Mouse (Mus musculus) gastrocnemius, postnatal 36 days (tissue): ENCODE results near the gene Sparc. TPM values are rescaled to one million over a fixed set of nuclear protein-coding genes. Genes with fewer than 3 reads are reported as not detected.

ENCODE experiments used
- DNase-seq, 2 experiments: peaks; one replicate each; pipeline ENCODE4 v3.0.0; 2022
- intact Hi-C: fragments of 180-260 bp; cut with DNase I; formaldehyde crosslinking; loops from one replicate; pipeline ENCODE4 v1.15.1; 2025
- total RNA-seq, 2 experiments: library from RNA; stranded (reverse); gene quantifications; 2 replicates each; pipeline ENCODE4 v1.2.3; 2021

Sparc gene
- total RNA-seq, 2 experiments from 2014 or later: 572 to 675 TPM

DNA sequence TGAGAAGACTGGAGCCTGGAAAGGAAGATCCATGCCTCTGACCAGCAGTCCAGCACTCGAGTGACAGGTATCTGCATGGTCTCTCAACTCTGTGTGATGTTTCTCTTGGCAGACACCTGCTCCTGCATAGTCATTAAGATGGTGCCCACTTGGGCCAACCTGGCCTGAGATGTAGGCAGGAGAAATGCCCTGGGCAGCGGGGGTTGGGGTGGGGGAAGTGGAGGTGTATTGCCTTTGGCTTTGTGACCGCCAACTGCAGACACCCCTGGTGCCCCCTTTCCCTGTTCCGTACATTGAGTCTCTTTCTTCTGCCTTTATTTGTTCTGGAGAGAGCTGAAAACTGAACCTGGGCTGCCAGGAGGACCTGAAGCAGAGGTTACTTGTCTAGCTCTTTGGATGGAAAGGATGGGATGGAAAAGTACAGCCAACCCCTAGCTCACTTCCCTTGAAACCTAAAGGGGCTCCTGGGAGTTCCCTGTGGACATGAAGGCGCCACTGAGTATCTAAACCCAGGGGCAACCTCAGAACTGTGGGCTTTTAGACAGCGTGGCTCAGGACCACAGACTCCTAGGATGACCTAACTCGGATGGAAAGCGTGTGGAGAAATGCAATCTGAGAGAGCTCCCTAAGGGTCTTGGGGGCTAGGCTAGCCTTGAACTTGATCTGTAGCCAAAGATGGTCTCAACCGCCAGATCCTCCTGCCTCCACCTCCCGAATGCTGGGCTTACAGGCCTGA is 10.1 kb downstream of the Sparc start:
- intact Hi-C loops: no loop called here
- DNase-seq: no peak

DNA sequence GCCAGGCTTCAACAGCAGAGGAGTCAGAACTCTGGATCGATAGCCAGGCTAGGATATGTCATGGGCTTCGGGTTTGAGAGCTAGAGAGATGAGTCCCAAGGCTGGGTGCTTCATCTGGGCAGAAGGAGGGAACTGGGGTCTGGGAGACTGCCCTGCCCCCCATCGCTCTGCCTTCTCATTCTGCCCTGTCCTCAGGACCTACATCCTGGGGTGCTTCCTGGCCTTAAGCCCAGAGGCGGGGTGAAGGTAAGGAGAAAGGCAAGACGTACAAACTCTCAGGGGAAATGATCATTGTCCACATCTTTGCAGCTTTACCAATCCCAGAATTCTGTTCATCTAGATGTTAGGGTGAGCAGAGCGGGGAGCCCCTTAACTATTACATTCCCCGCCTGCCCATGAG is 10.9 kb downstream of the Sparc start:
- no peak for DNase-seq
- intact Hi-C loops: no loop called here

DNA sequence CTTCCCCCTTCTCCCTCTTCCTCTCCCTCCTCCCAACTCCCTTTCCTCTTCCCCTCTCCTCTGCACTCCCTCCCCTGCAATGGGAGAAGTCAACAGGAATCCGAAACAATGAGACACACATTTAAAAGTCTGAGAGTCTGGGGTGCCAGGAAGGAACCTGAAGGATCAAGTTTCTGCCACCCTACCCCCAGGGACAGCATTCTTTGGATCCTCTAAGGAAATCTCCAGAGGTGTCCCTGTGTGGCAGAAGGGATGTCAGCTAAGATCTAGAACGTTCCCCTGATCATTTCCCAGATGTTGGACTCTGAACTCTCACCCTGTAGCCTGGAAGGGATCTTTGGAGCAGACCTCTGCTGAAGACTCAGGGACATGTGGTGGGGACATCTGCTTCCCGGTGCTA is 12.5 kb downstream of the Sparc start:
- DNase-seq: no peak
- intact Hi-C loops: no loop called here

DNA sequence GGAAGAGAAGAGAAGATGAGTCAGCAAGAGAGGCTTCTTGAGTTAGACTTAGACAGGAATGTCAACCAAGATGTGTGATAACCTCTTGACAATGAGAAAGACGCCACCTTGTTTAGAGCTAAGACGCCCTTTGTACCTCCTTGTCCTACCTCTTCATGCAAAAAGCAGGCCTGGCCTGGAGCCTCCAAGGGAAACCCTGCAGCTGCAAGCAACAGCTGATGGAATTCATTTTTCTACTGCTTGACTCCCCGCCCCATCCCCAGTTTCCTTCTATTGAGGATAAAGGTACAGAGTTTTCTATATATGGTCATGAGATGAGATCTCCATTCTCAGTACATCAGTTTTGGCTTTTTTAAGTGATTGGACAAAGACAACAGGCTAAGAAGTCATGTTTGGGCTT is 13.0 kb downstream of the Sparc start:
- intact Hi-C loops: no loop called here
- no peak for DNase-seq

DNA sequence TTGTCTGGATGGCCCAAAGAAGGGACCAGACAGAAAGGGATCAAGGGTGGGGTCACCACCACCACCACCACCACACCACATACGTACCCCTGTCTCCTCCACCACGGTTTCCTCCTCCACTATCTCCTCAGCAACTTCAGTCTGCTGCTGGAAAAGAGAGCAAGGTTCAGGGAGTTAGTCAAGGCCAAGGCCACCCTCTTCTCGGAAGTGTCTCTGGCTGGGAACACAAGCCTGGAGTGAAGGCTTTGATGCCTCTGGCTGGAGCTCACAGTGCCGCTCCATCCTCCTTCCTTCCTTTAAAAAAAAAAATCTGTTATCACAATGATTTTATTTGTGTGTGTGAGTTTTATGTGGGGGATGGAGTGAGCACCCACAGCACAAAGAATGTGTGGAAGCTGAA is 15.8 kb downstream of the Sparc start:
- DNase-seq: no peak
- intact Hi-C loops: no loop called here

DNA sequence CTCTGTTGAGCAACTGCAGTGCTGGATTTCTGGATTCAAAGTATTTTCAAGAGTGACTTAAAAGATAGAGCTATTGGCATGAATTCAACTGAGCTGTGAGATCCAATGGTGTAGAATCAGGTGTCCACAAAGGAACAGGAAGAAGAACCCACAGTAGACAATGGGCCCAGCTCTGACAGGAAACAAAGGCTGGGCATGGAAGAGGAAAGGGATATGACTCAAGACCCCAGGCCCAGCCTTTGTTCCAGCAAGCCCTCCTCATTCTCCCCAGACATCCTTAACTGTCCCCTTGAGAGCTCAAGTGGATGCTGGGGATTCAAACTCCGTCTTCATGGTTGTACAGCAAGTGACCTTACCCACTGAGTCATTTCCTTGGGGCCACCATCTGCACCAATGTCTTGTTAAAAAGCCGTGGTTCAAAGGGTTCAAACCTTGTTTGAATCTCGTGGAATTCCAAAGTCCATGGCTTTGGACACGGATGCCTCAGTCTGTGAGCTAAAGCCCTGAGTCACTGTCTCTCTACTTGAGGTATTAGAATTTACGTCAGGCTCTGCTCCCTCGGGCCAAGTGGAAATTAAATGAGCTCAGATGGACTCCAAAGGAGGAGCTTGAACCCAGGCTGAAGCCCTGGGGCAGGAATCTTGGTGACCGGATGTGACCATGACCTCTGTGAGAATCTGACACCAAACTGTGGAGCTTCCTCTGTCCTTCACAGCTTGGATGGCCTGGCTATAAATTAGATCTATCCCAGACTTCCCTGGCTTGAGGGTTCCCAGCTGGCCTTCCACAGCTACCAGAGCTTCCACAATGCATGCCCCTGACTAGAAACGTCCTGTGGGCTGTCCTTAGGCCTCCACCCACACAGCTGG is 17.1 kb downstream of the Sparc start:
- DNase-seq: no peak
- intact Hi-C loops: no loop called here

DNA sequence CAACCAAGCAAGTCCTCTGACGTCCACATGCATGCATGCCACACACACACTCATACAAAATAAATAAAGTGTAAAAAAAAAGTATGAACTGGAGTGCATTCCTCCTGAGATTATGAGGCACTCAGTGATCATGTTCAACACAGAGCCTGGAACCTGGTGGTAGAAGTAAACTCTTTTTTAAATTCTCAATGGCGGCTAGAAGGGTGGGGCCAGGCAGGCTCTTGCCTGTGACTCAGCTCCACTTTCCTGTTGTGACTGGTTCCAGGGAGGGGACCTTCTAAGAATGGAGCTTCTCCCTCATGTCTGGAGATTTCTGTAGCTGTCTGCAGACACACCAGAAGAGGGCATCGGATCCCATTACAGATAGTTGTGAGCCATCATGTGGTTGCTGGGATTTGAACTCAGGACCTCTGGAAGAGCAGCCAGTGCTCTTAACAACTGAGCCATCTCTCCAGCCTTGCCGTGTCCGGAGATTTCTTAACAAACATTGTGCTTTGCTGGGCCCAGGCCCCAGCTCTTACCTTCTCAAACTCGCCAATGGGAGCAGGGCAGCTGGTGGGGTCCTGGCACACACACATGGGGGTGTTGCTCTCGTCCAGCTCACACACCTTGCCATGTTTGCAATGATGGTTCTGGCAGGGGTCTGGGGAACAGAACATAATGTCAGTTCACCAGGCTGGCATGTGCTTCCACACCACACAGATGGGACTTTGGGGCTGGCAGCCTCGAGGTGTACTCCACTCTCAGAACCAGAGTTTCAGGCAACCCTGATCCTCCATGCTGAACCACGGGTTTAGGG is 18.1 kb downstream of the Sparc start:
- intact Hi-C loops: no loop called here
- DNase-seq: no peak

DNA sequence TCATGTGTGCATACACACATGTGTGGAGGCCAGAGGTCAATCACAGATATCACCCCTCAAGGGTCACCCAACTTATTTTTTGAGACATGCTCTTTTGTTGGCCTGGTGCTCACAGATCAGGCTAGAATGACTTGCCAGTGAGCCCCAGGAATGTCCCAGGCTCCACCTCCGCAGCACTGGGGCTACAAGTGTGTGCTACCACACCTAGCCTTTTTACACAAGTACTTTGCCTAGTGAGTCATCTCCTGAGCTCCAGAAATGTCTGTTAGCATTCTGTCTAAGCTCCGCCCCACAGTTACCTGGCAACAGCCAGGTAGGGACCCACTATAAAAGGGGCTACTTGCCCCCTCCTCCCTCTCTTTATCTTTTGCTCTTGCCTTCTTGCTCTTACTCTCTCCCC is 22.1 kb downstream of the Sparc start:
- DNase-seq: no peak
- intact Hi-C loops: no loop called here

DNA sequence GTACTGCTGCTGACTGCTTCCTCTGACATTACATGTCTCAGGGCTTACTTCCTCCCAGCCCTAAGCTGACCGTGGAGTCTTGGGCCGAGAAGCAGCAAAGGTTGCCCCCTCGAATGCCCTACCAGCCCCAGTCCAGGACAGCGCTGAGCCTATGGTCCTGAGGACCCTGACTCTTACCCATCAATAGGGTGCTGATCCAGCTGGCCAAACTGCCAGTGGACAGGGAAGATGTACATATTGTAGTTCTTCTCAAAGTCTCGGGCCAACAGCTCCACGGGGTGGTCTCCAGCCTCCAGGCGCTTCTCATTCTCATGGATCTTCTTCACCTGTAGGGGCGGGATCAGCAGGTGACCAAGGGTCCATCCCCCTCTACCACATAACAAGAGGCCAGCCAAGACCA is 24.6 kb downstream of the Sparc start:
- DNase-seq: no peak
- intact Hi-C loops: no loop called here

DNA sequence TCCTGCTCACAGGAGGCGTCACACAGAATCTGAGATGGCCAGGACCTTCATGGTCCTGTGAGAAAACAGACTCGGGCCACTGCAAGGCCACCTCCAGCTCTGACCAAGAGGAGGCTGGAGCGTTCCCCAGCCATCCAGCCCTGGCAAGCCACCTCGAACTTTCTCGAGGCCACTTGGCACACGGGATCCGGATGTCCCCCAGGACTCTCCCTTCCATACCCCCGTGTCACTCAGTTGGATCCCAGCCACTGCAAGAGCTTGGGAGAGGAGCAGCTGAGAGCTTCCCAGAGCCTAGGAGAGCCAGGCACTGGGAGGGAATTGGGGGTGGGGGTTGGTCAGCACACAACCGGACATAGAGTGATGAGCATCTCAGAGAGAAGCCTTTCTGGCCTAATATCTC is 25.5 kb downstream of the Sparc start:
- no peak for DNase-seq
- intact Hi-C loops: no loop called here

DNA sequence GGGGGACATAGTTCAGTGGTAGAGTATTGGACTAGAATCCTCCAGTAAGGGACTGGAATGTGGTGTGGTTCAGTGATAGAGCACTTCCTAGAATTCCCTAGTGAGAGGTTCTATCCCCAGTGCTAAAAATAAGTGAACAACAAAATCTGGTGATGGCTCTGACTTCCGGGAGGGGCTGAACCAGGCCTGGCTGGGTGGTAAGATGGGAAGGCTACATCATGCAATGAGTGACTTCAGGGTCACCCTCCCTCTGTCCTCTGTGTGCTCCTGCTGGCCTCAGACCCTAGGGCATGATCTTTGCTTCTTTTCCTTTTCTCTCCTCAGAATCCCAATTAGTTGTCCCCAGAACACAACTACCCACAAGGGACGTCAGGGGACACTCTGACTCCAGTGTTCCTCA is 25.9 kb downstream of the Sparc start:
- intact Hi-C loops: no loop called here
- DNase-seq: no peak

DNA sequence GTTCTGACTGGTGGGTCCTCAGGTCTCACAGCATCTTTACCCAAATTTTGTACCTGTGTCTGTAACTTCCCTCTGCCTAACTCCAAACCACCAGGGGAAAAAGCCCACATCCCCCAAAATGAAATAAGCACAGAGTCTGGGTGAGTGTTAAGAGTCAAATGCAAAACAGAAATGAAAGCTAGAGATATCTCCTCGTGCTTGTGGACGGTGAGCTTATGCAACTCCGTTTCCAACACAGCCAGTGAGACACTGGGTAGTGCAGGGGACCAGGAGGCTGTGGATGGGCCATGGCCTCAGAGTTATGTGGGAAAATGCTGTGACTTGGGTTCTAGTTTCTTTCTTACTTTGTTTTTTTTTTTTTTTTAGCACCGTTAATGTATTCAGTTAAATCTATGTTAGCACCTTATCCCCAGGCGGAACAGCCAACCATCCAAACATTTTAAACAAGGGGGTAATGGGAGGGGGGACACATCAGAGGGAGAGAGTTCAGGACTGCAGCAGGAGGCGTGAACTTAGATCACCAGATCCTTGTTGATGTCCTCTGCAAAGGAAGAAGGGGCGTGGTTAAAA is 27.8 kb downstream of the Sparc start:
- intact Hi-C loops: no loop called here
- DNase-seq: no peak

DNA sequence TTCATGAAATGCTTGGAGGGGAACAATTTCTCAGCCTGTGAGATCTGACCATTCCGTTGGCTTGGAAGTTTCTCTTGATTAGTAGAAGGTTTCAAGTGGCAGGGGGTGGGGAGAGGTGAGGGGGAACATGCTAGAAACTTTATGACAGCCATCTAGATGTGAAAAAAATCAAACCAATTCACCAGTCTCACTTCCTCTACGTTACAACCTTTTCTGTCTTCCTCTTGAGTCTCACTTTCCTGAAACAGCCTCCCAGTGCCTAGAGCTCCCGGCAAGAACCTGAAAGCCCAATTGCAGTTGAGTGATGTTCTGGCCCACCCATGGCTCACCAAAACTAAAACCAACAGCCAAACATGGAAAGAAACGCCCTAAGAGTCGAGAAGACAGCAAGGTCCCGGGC is 28.4 kb downstream of the Sparc start:
- intact Hi-C loops: no loop called here
- no peak for DNase-seq

DNA sequence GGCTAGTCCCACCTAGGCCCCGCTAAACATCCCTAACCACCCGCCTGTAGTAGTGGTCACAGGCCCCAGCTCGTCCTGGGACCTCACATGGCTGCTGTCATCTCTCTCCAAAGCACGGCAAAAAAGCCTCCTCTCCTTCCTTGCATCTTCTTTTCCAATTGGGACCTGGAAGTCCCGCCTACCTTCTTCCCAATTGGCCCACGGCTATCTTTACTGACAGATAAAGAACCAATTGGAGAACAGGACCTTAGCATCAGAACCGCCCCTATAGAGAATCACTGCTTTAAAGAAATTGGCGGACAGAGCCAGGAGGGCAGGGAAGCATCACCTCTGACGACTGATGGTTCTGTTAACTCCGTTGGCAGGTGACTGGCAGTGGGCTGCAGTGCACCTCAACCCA is 30.5 kb downstream of the Sparc start:
- intact Hi-C loops: no loop called here
- peak in 1 of 2 experiments; percentile 42 for DNase-seq

DNA sequence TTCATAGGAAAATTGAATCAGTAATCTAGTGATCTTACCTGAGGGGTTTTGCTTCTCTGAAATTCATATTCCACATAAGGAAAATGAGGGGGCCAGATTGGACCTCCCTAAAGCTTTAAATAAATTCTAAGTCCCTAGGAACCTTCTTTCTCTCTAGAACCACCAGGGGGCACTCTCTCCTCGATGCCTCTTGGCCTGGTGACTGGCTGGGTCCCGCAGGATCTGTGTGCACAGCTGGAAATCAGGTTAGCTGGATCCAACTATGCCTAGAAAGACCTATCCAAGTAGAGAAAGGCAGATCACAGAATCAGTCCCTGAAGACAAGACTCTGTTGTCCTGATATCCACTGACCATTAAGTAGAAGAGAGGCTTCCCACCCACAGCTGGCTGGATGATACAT is 33.2 kb downstream of the Sparc start:
- DNase-seq: peak in 1 of 2 experiments; percentile 47

DNA sequence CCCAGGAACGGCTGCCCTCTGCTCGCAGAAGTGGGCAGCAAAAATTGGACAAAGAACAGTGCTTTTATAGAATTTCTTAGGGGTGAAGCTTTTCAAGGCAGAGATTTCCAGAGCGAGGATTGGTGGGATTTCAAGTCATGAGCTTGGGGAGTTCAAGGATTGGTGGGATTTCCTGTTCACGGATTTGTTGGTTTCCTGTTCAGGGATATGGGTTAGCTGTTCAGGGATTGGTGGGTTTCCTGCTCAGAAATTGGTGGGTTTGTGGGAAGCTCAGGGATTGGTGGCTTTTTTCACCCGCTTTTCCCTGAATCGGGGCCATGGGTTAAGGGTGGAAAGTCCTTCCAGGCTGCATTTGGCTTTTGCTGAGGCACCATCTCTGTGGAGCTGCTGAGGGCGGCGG is 35.4 kb downstream of the Sparc start:
- no peak for DNase-seq
- intact Hi-C loops: loop anchor here (2.0 kb wide), 2 partner anchors 127 to 183 kb away; partner anchors contain the start of gene Slc36a1

More for the DNA sequence above, 33.2 kb downstream of the Sparc start:
- intact Hi-C loops: loop anchor here (1.0 kb wide), 1 partner anchor 57 kb away; no protein-coding TSS in a partner anchor

DNA sequence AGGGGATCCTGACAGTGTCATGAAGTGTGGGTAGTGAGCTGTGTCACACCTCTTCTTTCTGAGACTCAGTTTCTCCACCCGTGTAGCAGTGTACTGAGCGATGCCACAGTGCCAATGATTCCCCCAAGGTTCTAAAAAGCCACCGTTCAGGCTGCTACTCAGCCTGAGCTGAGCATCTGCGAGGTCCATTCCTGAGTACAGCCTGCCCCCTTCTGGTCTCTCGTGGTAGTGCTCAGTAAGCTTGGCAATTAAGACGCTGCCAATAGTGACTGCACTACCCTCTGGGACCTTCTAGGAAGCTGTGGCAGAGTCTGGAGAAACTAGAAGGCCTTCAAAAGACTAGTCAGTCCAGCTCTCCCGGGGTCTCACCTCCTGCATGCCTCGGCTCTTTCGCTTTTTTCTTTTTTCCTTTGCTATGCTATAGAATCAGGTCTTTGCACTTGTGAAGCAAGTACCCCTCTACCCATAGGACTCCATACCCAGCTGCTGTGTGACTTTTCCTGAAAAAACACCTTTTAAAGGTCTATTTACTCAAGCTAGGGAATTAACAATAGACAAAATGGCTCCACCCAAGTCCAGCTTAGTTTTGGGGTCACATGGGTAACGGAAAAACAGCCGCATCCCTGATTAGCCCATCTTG is 36.4 kb downstream of the Sparc start:
- DNase-seq: peak; percentile 86
- intact Hi-C loops: loop anchor here (2.0 kb wide), 2 partner anchors 126 to 182 kb away; partner anchors contain the start of gene Slc36a1

DNA sequence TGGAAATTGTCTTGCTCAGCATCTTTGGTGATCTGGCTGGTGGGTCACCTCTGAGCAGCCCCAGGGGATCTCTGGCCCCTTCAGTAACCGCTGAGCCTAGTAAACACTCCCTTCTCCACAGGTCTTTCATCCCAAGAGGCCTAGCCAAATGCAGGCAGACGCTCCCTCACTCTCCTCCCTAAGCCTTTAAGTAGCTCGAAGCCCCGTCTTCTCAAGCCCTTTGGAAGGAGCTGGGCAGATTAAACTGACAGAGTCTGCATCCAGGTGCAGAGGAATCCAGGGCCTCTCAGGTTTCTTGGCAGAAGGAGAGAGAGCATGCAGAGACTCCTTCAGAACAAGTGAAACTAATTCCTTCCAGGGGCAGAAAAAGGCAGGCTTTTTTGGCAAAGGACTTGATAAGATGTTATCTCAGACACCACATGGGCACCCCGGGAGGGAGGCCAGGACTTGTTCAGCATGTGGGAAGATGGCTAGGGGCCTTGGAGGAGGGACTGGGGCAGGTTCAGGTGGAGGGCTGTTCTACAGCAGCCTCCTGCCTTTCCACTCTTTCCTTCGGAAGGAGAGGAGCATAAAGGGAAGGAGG is 39.4 kb downstream of the Sparc start:
- intact Hi-C loops: no loop called here
- no peak for DNase-seq

DNA sequence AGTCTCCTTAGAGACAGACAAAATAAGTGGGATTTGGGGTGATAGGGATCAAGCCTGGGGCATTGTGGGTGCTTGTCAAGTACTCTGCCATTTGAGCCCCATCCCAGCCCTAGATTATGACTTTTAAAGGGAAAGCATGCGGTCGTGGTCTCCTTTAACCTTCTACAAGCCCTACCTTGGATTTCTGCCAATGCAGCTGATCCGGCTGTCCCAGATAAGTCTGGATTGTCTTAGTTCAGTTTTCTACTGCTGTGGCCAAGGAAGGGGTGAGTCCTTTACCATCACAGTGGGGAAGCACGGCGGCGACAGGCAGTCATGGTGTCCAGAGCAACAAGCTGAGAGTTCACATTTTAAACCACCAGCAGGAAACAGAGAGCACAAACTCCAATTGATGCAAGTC is 42.1 kb downstream of the Sparc start:
- no peak for DNase-seq
- intact Hi-C loops: loop anchor here (2.0 kb wide), 1 partner anchor 118 kb away; no protein-coding TSS in a partner anchor

DNA sequence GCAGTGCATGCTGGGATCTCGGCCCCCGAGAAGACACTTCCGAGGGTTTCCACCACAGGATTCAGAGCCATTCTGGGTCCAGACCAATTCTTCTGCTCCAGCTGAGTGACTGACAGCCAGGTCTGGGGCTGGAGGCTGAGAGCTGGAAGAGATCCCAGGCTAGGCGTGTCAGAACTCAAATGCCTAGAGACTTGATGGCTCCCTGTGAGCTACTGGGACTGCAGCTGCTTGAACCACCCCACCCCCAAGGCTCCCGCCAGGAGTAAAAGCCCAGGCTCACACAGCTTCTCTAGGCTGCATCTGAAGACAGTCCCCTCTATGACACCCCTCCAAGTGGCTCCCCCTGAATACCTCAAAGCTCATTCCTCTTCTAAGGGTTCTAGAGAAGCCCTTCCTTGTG is 44.6 kb downstream of the Sparc start:
- DNase-seq: peak; percentile 64 to 78
- intact Hi-C loops: no loop called here
